Mouse (Mus musculus) spleen, adult 2 months (tissue): Measurements from ENCODE around the gene Shld1. TPM values are rescaled to one million over a fixed set of nuclear protein-coding genes. Genes with fewer than 3 reads are reported as not detected.
A peak's percentile ranks its signal among the peaks of the same experiment; 100 is the strongest.

Experiments
- DNase-seq, 2 experiments: peaks; one replicate each; pipeline versions ENCODE4 v3.0.0 to v3.0.0-alpha.2; 2012 to 2021; ENCODE audit warnings: low spot score in 2 of 2, low read depth in 1 of 2
- H3K27ac ChIP-seq: fragments of 200-500 bp; 2 replicates; pipeline ENCODE4 v1.5.1; 2012; ENCODE audit warnings: low read length, inconsistent platforms; ENCODE audit not compliant: insufficient read depth
- H3K27me3 ChIP-seq: fragments of 200-500 bp; 2 replicates; pipeline ENCODE4 v1.6.1; 2012; ENCODE audit warnings: mild to moderate bottlenecking, moderate library complexity, low read length, inconsistent platforms; ENCODE audit not compliant: control insufficient read depth, insufficient read depth
- H3K36me3 ChIP-seq: fragments of 200-500 bp; 2 replicates; pipeline ENCODE4 v1.6.1; 2012; ENCODE audit warnings: mild to moderate bottlenecking, low read length, inconsistent platforms; ENCODE audit not compliant: control insufficient read depth, insufficient read depth
- H3K4me1 ChIP-seq: fragments of 200-500 bp; 2 replicates; pipeline ENCODE4 v1.6.1; 2011; ENCODE audit warnings: inconsistent platforms; ENCODE audit not compliant: control insufficient read depth, insufficient read depth, insufficient read length
- H3K4me3 ChIP-seq: fragments of 200-500 bp; 2 replicates; pipeline ENCODE4 v1.5.1; 2011; ENCODE audit warnings: mild to moderate bottlenecking, inconsistent platforms; ENCODE audit not compliant: insufficient read depth, insufficient read length; ENCODE audit errors: extremely low read depth
- CTCF ChIP-seq: fragments of 200-500 bp; IDR thresholded peaks from 2 replicates; pipeline ENCODE4 v1.5.1; 2011; ENCODE audit warnings: mild to moderate bottlenecking, inconsistent platforms; ENCODE audit not compliant: insufficient read depth, insufficient read length, insufficient replicate concordance; ENCODE audit errors: extremely low read depth
- POLR2A ChIP-seq: fragments of 200-500 bp; IDR thresholded peaks from 2 replicates; pipeline ENCODE4 v1.6.1; 2011; ENCODE audit warnings: low read depth, low read length, inconsistent platforms
- WGBS: fragments of 180-500 bp; shearing (Covaris S2); methylation state at CpG from one replicate; pipeline ENCODE4 v1.1.7; 2018; 5-methylcytosine and 5-hydroxymethylcytosine counted together
- polyA plus RNA-seq: library from polyadenylated mRNA; depleted of rRNA; stranded (reverse); fragments of >200 nt; gene quantifications from 2 replicates; pipeline ENCODE4 v1.2.3, GENCODE M21; 2012; rRNA removed

Shld1 gene
- polyA plus RNA-seq: 12.7 TPM in 2 replicates

- peaks cover 4% of the 10 kb centered on the region for H3K4me1 ChIP-seq
- WGBS: 16% methylated on average over 33 of the region's 33 CpGs
- peak within 1 kb of the TSS; percentile 60 for H3K27ac ChIP-seq
- peak within 1 kb of the TSS; percentile 75 for H3K4me3 ChIP-seq
- no peak for TF ChIP-seq CTCF
- peak; percentile 1; the same call in 1 of the 2 replicates for TF ChIP-seq POLR2A
- DNase-seq: peak; percentile 69 to 82
- H3K27me3 ChIP-seq: no peaks in the 10 kb centered on the region
- no peaks in the 10 kb centered on the region; the same call in 1 of the 2 replicates for H3K36me3 ChIP-seq
Observed at GRCm38 (mm10) chr2:132686756-132687737, at the start of gene Shld1. Gene Shld1, plus strand, starts transcription at chr2:132686931.

DNA sequence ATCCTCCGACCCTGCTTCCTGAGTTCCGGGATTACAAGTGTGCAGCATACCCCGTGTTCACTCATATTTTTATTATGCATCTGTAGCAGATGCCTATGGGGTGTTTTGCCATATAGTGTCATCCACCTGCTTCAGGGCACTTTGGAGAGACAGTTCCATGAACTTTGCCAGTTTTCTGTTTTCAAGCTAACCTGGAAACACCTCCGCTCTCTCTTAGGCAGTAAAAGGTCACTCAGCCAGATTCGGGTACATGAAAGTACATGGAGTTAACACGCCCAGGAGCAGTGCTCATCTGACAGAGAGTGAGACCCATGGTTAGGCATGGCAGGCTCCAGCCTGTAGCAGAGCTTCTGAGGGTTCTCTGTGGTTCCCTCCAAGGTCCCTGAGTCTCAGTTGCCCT is 48.4 kb upstream of the Shld1 start:
- no peak for DNase-seq
- Histone ChIP-seq H3K4me3 (no peak overlapping the region), H3K27me3 (no peaks in the 10 kb centered on the region), H3K27ac (no peak overlapping the region), H3K36me3 (no peaks in the 10 kb centered on the region), H3K4me1 (peaks cover 9% of the 10 kb centered on the region; the same call in 1 of the 2 replicates)
- TF ChIP-seq CTCF: no peak
- TF ChIP-seq POLR2A: no peak
- WGBS: 92% methylated on average over 6 of the region's 6 CpGs

GRCm38 (mm10) chr2:132639337-132639736 is 47.4 kb upstream of the Shld1 start:
- Histone ChIP-seq H3K36me3 (no peaks in the 10 kb centered on the region), H3K27ac (no peak overlapping the region), H3K27me3 (no peaks in the 10 kb centered on the region), H3K4me1 (peaks cover 18% of the 10 kb centered on the region; the same call in 1 of the 2 replicates), H3K4me3 (no peak overlapping the region)
- TF ChIP-seq POLR2A (no peak), CTCF (no peak)
- WGBS: 86% methylated on average over 7 of the region's 7 CpGs
- no peak for DNase-seq

GRCm38 (mm10) chr2:132641196-132641595 is 45.5 kb upstream of the Shld1 start:
- H3K27ac ChIP-seq: no peak overlapping the region
- no peak overlapping the region for H3K4me3 ChIP-seq
- TF ChIP-seq CTCF (no peak), POLR2A (no peak)
- no peaks in the 10 kb centered on the region for H3K36me3 ChIP-seq
- H3K27me3 ChIP-seq: no peaks in the 10 kb centered on the region
- DNase-seq: no peak
- peaks cover 18% of the 10 kb centered on the region; the same call in 1 of the 2 replicates for H3K4me1 ChIP-seq
- 65% methylated on average over 3 of the region's 3 CpGs for WGBS

GRCm38 (mm10) chr2:132643161-132643560 is 43.6 kb upstream of the Shld1 start:
- peak overlapping the region; percentile 93 for H3K27ac ChIP-seq
- no peak overlapping the region for H3K4me3 ChIP-seq
- H3K4me1 ChIP-seq: peaks cover 14% of the 10 kb centered on the region; the same call in 1 of the 2 replicates
- WGBS: 21% methylated on average over 4 of the region's 4 CpGs
- H3K36me3 ChIP-seq: no peaks in the 10 kb centered on the region
- DNase-seq: peak; percentile 39 to 59
- TF ChIP-seq CTCF (no peak), POLR2A (no peak)
- H3K27me3 ChIP-seq: no peaks in the 10 kb centered on the region

DNA sequence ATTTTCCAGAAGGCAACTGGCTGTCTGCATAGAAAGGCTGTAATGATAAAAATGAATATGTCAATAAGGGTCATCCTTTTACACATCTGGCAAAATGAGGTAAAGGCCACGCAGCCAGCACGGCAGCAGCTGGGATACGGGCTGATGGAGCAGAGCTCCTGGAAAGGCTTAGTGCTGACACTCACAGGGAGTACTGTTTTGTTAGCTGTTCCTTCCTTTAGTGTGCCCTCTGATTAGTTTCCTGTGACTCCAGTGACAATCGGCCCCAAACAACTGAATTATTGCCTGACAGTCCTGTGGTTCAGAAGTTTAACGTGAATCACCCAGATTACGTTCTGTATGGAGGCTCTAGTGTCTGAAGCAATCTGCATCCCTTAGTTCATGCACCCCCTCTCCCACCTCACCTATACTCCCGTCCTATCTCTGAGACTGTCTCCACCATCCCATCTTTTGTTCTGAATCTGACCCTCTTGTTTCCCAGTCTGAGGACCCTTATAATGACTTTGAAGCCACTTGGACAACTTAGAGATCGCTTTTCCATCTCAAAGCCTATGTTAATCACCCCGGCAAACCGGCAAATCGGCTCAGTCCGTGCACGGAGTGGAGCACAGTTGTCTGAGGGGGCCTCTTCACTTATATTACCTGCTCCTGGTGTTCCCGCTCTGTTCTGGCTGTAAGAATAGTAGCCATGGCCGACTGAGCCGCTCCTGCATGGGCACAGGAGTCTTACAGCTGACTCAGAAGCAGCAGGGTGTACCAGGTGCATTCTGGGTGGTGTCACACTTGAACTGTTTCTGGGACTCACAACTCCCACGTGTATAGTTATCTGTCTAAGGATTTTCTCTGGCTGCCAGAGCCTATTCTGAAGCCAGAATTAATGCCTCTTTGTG is 39.6 kb upstream of the Shld1 start:
- Histone ChIP-seq H3K4me3 (no peak overlapping the region), H3K4me1 (peaks cover 14% of the 10 kb centered on the region; the same call in 1 of the 2 replicates), H3K36me3 (no peaks in the 10 kb centered on the region), H3K27me3 (no peaks in the 10 kb centered on the region), H3K27ac (no peak overlapping the region)
- DNase-seq: no peak
- TF ChIP-seq CTCF: no peak
- TF ChIP-seq POLR2A: no peak
- 68% methylated on average over 17 of the region's 17 CpGs for WGBS
